Mouse (Mus musculus): Measurements from ENCODE around the gene Agpat1.

Agpat1 gene

GRCm38 (mm10) chr17:34604061-34604508, at the start of gene Agpat1:
Gene Agpat1, plus strand, starts transcription at chr17:34604262.
- peak; percentile 96 to 97 for DNase-seq

DNA sequence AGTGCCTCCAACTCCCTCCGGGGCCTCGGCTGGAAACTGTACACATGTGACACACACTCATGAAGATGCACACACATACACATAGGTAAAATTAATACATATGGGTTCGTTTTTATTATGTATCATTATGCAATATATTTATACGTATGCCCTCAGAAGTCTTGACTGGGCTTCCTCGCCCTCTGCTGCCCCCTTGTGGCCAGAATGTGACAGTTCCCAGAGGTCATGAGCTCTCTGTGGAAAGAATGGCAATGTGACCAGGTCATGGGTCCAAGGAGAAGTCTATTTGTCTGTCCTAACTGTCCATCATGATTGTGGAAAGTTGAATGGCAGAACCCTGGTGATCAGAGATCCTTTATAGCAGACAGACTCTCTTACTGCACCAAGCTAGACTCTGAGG, 48.6 kb upstream of the Agpat1 start:
- peak; percentile 73 to 80 for DNase-seq

- DNase-seq = no peak
These were observed 47.7 kb upstream of the Agpat1 start for GRCm38 (mm10) chr17:34556406-34556805.

GRCm38 (mm10) chr17:34557411-34557810, 46.7 kb upstream of the Agpat1 start:
- DNase-seq = no peak

DNA sequence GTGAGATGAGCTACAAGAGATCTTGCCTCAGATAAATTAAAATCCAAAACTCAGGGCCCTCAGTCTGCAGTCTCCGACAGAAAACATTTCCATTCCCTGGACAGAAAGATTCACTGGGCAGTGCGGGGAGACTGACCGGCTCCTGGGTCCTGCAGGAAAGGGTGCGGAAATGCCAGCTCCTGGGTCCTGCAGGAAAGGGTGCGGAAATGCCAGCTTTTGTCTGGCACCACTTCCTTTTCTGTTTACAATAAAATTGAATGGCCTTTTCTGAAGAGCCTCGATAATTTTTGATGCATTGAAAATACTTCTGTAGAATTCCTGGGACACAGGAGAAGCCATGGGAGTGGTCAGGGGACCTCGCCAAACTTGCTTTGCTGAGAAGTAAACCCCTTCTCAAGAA, 44.9 kb upstream of the Agpat1 start:
- DNase-seq = no peak

GRCm38 (mm10) chr17:34559895-34560294, 44.2 kb upstream of the Agpat1 start:
- DNase-seq = no peak

DNA sequence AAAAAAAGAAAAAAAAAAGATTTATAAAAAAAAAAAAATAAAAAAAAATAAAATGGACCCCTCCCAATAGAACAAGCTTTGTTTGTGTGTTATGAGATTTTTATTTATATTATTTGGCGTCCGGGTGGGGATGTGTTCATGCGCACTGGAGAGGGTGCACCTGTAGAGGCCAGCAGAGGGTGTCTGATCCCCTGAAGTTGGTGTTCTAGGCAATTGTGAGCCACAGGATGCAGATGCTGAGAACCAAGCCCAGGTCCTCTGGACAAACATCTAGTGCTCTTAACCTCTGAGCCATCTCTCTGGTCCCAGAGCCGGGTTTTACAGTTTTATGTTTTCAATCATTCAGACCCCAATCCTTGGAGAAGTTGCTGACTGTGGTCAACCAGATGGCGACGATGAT, 43.6 kb upstream of the Agpat1 start:
- no peak for DNase-seq

- no peak for DNase-seq
These were observed 42.9 kb upstream of the Agpat1 start for GRCm38 (mm10) chr17:34561200-34561599.

- no peak for DNase-seq
These were observed 41.5 kb upstream of the Agpat1 start for GRCm38 (mm10) chr17:34562595-34562994.

DNA sequence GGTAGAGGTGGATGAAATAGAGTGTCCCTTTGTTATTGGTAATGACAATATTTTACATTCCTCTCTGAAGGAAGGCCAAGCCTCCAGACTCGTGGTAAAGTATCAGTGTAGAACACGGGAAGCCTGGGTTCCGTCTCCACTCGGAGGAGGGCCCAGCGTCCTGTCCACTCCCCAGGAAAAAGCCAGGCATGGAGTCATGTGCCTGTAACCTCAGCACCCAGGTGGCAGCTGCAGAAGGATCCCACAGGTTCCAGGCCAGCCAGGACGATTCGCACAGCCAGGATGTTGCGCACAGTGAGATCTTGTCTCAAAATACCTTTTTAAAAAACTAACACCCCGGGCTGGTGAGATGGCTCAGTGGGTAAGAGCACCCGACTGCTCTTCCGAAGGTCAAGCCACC, 40.7 kb upstream of the Agpat1 start:
- DNase-seq = no peak

GRCm38 (mm10) chr17:34564003-34564421, 40.0 kb upstream of the Agpat1 start, which contains the start of gene Notch4:
Gene Notch4, plus strand, starts transcription at chr17:34564268.
- DNase-seq = no peak

DNA sequence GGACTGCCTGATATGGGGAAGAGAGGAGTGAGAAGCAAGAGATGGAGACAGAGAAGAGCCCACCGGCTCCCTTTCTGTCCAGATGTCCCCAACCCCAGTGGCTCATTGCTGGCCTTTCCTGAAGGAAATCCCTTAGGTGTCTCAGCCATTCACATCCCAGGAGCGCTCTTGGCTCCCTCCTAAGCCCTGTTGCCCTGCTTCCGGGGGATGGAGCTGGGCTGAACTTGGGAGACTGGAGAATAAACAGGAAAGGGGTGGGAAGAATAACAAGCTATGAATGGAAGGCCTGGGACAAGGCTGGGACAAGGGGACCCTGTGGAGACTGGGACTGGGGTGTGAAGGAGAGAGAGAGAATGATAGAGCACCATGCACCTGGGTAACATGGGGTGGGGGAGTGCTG, 39.3 kb upstream of the Agpat1 start:
- no peak for DNase-seq

DNA sequence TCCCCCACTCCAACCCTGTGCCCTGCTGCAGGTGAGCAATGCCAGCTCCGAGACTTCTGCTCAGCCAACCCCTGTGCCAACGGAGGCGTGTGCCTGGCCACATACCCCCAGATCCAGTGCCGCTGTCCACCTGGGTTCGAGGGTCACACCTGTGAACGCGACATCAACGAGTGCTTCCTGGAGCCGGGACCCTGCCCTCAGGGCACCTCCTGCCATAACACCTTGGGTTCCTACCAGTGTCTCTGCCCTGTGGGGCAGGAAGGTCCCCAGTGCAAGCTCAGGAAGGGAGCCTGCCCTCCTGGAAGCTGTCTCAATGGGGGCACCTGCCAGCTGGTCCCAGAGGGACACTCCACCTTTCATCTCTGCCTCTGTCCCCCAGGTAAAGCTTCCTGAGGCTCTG, 36.8 kb upstream of the Agpat1 start:
- no peak for DNase-seq

DNA sequence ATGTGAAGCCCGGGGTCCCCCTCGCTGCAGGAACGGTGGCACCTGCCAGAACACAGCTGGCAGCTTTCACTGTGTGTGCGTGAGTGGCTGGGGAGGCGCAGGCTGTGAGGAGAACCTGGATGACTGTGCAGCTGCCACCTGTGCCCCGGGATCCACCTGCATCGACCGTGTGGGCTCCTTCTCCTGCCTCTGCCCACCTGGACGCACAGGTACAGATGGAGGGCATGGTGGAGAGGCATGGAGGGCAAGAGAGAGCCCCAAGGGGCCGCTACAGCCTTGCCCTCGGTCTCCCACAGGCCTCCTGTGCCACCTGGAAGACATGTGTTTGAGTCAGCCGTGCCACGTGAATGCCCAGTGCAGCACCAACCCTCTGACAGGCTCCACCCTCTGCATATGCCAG, 35.6 kb upstream of the Agpat1 start:
- DNase-seq = no peak

- no peak for DNase-seq
These were observed 34.1 kb upstream of the Agpat1 start for GRCm38 (mm10) chr17:34569919-34570318.

- DNase-seq = no peak
These were observed 32.2 kb upstream of the Agpat1 start for GRCm38 (mm10) chr17:34571875-34572274.

GRCm38 (mm10) chr17:34572361-34572760, 31.7 kb upstream of the Agpat1 start:
- DNase-seq = no peak

DNA sequence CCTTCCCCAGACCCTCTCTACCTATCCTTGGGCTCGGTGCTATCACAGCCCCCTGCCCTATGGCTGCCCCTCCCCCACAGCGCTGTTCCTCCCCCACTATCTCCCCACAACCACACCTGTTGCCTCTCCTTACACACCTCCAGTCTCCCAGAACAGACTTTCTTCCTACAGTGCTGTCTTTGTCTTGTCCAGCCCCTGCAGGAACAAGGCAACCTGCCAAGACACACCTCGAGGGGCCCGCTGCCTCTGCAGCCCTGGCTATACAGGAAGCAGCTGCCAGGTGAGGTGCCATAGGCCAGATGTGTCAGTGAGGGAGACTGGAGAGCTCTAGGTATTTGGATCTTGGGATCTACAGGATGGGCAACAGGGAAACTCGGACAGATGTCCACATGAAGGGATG, 27.5 kb upstream of the Agpat1 start:
- DNase-seq = no peak

DNA sequence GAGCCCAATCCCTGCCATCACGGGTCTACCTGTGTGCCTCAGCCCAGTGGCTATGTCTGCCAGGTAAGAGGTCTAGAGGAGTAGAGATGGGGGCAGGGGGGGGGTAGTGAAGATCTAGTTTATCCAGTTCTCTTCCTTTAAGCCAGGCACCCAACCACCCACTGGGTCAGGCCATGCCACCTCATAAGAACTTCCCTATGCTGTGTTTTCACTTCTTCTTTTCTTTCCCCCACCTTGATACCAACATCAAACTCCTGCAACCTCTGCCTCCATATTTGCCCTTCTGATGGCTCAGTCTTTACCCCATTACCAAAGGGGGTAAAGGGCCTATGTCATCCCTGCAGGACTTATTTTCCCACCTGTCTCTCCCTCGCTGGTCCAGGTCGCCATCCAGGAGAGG, 26.0 kb upstream of the Agpat1 start:
- no peak for DNase-seq

- no peak for DNase-seq
These were observed 21.5 kb upstream of the Agpat1 start for GRCm38 (mm10) chr17:34582528-34582927.

DNA sequence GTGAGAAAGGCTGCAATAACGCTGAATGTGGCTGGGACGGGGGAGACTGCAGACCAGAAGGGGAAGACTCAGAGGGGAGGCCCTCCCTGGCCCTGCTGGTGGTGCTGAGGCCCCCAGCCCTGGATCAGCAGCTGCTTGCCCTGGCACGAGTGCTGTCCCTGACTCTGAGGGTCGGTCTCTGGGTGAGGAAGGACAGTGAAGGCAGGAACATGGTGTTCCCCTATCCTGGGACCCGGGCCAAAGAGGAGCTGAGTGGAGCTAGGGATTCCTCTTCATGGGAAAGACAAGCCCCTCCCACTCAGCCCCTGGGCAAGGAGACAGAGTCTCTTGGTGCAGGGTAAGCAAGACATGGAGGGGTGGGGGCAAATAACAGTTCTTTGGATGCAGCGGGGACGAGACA, 20.7 kb upstream of the Agpat1 start:
- DNase-seq = no peak

DNA sequence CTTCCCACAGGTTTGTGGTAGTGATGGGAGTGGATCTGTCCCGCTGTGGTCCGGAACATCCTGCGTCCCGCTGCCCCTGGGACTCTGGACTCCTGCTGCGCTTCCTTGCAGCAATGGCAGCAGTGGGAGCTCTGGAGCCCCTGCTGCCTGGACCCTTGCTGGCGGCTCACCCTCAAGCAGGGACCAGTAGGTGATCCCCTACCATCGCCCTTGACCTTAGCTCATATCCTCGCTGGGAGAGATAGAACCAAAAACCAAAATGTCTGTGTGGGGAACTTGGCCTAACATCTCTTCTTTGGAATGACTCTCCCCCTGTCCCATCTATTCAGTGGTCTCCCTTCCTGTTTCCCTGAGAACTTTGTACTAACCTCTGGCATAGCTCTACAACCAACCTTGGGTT, 20.2 kb upstream of the Agpat1 start:
- DNase-seq = no peak

- DNase-seq = no peak
These were observed 18.9 kb upstream of the Agpat1 start for GRCm38 (mm10) chr17:34585121-34585520.

DNA sequence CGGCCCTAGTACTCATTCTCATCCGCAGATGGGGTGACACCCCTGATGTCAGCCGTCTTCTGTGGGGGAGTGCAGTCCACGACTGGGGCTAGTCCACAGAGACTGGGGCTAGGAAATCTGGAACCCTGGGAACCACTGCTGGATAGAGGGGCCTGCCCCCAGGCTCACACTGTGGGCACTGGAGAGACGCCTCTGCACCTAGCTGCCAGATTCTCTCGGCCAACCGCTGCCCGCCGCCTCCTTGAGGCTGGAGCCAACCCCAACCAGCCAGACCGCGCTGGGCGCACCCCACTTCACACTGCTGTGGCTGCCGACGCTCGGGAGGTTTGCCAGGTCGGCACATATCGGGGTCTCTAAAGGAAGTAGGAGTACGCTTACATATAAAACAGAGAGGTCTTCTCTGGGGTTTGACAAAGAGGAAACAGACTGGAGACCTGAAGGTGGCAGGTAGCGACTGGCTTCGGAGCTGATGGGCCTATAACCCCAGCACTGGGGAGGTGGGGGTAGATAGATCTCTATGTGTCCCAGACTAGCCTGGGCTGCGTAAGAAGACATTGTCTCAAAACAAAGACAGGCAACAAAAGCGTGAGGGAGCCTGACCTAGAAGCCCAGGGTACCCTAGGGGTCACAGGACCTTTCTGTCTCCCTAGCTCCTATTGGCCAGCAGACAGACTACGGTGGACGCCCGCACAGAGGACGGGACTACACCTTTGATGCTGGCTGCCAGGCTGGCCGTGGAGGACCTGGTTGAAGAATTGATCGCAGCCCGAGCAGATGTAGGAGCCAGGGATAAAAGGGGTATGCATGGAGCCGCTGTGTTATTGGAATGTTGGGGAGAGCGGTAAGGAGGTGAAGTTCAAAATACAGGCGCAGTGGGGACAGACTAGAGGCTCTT, 17.9 kb upstream of the Agpat1 start:
- peak in 1 of 2 experiments; percentile 39 for DNase-seq
